Comparison of ENCODE assay signal across 8 mouse cellular contexts in genomic region chr16:35363150-35364062, GRCm38 (mm10). TPM values are rescaled to one million over a fixed set of nuclear protein-coding genes. Genes with fewer than 3 reads are reported as not detected.
DNase-seq lines count a peak whose midpoint lies in the region; ATAC-seq and TF ChIP-seq lines count a peak whose summit lies in the region.

TSS of gene Sec22a (minus strand) at chr16:35363918.

- peak; percentile 92 for DNase-seq in c-Kit-positive CD71-positive TER-119-positive erythroid progenitor cells, embryonic 14.5 days (ENCODE audit: low spot score)
- peak; percentile 92 for DNase-seq in heart, postnatal 0 days (ENCODE audit: low spot score)
- DNase-seq in kidney, postnatal 4 days = peak; percentile 96 to 97

- no peaks in the 10 kb centered on the region for H3K9me3 ChIP-seq in E14TG2a.4 (ENCODE audit: low read length)
- H3K9me3 ChIP-seq in forebrain, embryonic 12.5 days = no peaks in the 10 kb centered on the region
- no peaks in the 10 kb centered on the region for H3K9me3 ChIP-seq in heart, postnatal 0 days (replicated peaks; ENCODE audit: control insufficient read depth, low read length)
- no peaks in the 10 kb centered on the region for H3K9me3 ChIP-seq in liver, embryonic 16.5 days (replicated peaks; ENCODE audit: control insufficient read depth, low read length)
- H3K9me3 ChIP-seq in neural tube, embryonic 13.5 days = no peaks in the 10 kb centered on the region

- peak within 1 kb of the TSS; percentile 95 for H3K4me3 ChIP-seq in E14TG2a.4 (replicated peaks; ENCODE audit: low read length)
- H3K4me3 ChIP-seq in forebrain, embryonic 12.5 days (replicated peaks) = peak within 1 kb of the TSS; percentile 73
- H3K4me3 ChIP-seq in heart, postnatal 0 days (ENCODE audit: low read depth, low read length) = peak within 1 kb of the TSS; percentile 63
- H3K4me3 ChIP-seq in liver, embryonic 16.5 days (ENCODE audit: low read depth, low read length) = peak within 1 kb of the TSS; percentile 86
- peak within 1 kb of the TSS; percentile 67 for H3K4me3 ChIP-seq in neural tube, embryonic 13.5 days
- peak within 1 kb of the TSS; percentile 99 for H3K4me3 ChIP-seq in testis, adult 2 months (ENCODE audit: control insufficient read depth, low read depth, low read length)

- peaks cover 29% of the 10 kb centered on the region for H3K4me1 ChIP-seq in E14TG2a.4 (replicated peaks; ENCODE audit: low read depth, low read length)
- H3K4me1 ChIP-seq in forebrain, embryonic 12.5 days = peaks cover 11% of the 10 kb centered on the region
- H3K4me1 ChIP-seq in heart, postnatal 0 days (ENCODE audit: control insufficient read depth, insufficient read depth) = peaks cover 7% of the 10 kb centered on the region; the same call in 1 of the 2 replicates
- H3K4me1 ChIP-seq in liver, embryonic 16.5 days (ENCODE audit: control insufficient read depth, low read depth, low read length) = peaks cover 7% of the 10 kb centered on the region
- H3K4me1 ChIP-seq in neural tube, embryonic 13.5 days (replicated peaks) = peaks cover 12% of the 10 kb centered on the region
- H3K4me1 ChIP-seq in testis, adult 2 months (ENCODE audit: control insufficient read depth, insufficient read depth, low read length) = peaks cover 2% of the 10 kb centered on the region

- TF ChIP-seq EP300 in heart, postnatal 0 days (IDR thresholded peaks at IDR 0.05; ENCODE audit: low read depth) = no peak

- H3K27me3 ChIP-seq in E14TG2a.4 (ENCODE audit: insufficient read depth, low read length) = no peaks in the 10 kb centered on the region
- H3K27me3 ChIP-seq in forebrain, embryonic 12.5 days = no peaks in the 10 kb centered on the region
- no peaks in the 10 kb centered on the region for H3K27me3 ChIP-seq in heart, postnatal 0 days (ENCODE audit: control insufficient read depth, insufficient read depth, low read length)
- no peaks in the 10 kb centered on the region for H3K27me3 ChIP-seq in liver, embryonic 16.5 days (ENCODE audit: control insufficient read depth, insufficient read depth, low read depth, low read length)
- no peaks in the 10 kb centered on the region for H3K27me3 ChIP-seq in neural tube, embryonic 13.5 days
- H3K27me3 ChIP-seq in testis, adult 2 months (ENCODE audit: control insufficient read depth, insufficient read depth, low read length) = no peaks in the 10 kb centered on the region

- peak; percentile 81 for TF ChIP-seq POLR2A in testis, adult 2 months (IDR thresholded peaks at IDR 0.05; ENCODE audit: control insufficient read depth, low read depth, low read length)

- peak within 1 kb of the TSS; percentile 77 for H3K27ac ChIP-seq in forebrain, embryonic 12.5 days
- peak within 1 kb of the TSS; percentile 69 for H3K27ac ChIP-seq in heart, postnatal 0 days (ENCODE audit: low read depth)
- peak within 1 kb of the TSS; percentile 69 for H3K27ac ChIP-seq in liver, embryonic 16.5 days (ENCODE audit: low read length)
- peak within 1 kb of the TSS; percentile 87 for H3K27ac ChIP-seq in neural tube, embryonic 13.5 days (replicated peaks)
- H3K27ac ChIP-seq in testis, adult 2 months (ENCODE audit: control insufficient read depth, insufficient read depth, low read depth, low read length) = peak within 1 kb of the TSS; percentile 98

- peak within 1 kb of the TSS; percentile 90 for H3K9ac ChIP-seq in forebrain, embryonic 12.5 days
- H3K9ac ChIP-seq in heart, postnatal 0 days (replicated peaks; ENCODE audit: low read depth, low read length) = peak within 1 kb of the TSS; percentile 83
- H3K9ac ChIP-seq in liver, embryonic 16.5 days (ENCODE audit: low read depth, low read length) = peak within 1 kb of the TSS; percentile 90
- H3K9ac ChIP-seq in neural tube, embryonic 13.5 days = peak within 1 kb of the TSS; percentile 86

- peak within 1 kb of the TSS; percentile 90 for H3K4me2 ChIP-seq in forebrain, embryonic 12.5 days
- H3K4me2 ChIP-seq in heart, postnatal 0 days (ENCODE audit: low read depth, low read length) = peak within 1 kb of the TSS; percentile 94
- H3K4me2 ChIP-seq in liver, embryonic 16.5 days (ENCODE audit: low read depth, low read length) = peak within 1 kb of the TSS; percentile 95
- H3K4me2 ChIP-seq in neural tube, embryonic 13.5 days = peak within 1 kb of the TSS; percentile 95

- ATAC-seq in forebrain, embryonic 12.5 days (ENCODE audit: low FRiP score) = peak; percentile 100
- ATAC-seq in heart, postnatal 0 days (ENCODE audit: insufficient read depth, low read depth) = peak; percentile 99
- peak; percentile 100 for ATAC-seq in liver, embryonic 16.5 days (ENCODE audit: low read depth)
- peak; percentile 100 for ATAC-seq in neural tube, embryonic 13.5 days (ENCODE audit: low read depth)

- WGBS in forebrain, embryonic 12.5 days = under 1% methylated on average over 67 of the region's 67 CpGs
- under 1% methylated on average over 67 of the region's 67 CpGs for WGBS in heart, postnatal 0 days
- WGBS in liver, embryonic 16.5 days (ENCODE audit: insufficient replicate concordance) = under 1% methylated on average over 66 of the region's 67 CpGs
- WGBS in neural tube, embryonic 13.5 days = under 1% methylated on average over 67 of the region's 67 CpGs

- no peak for TF ChIP-seq CTCF in E14TG2a.4 (conservative IDR thresholded peaks at IDR 0.05; ENCODE audit: low read length)
- no peak for TF ChIP-seq CTCF in heart, postnatal 0 days (IDR thresholded peaks at IDR 0.05; ENCODE audit: low read depth)
- TF ChIP-seq CTCF in testis, adult 2 months (IDR thresholded peaks at IDR 0.05; ENCODE audit: control insufficient read depth, insufficient read depth, insufficient replicate concordance, low read depth, low read length) = no peak

- H3K36me3 ChIP-seq in E14TG2a.4 (ENCODE audit: insufficient read depth, low read length) = peaks cover 20% of the 10 kb centered on the region
- peaks cover 6% of the 10 kb centered on the region for H3K36me3 ChIP-seq in forebrain, embryonic 12.5 days (replicated peaks)
- peaks cover 15% of the 10 kb centered on the region for H3K36me3 ChIP-seq in heart, postnatal 0 days (replicated peaks; ENCODE audit: control insufficient read depth, insufficient read depth, low read length)
- H3K36me3 ChIP-seq in liver, embryonic 16.5 days (ENCODE audit: control insufficient read depth, insufficient read depth) = no peaks in the 10 kb centered on the region
- peaks cover 13% of the 10 kb centered on the region; the same call in 1 of the 2 replicates for H3K36me3 ChIP-seq in neural tube, embryonic 13.5 days
- peaks cover 3% of the 10 kb centered on the region for H3K36me3 ChIP-seq in testis, adult 2 months (ENCODE audit: control insufficient read depth, insufficient read depth, low read length)

RNA-seq across cellular contexts. Expression of gene Sec22a, which starts in this region (rescaled TPM):
- 40.9 and 43.3 TPM in 2 replicates for polyA plus RNA-seq in forebrain, embryonic 12.5 days (2016; fragmentation: Nextera tagmentation; extraction: Ambion mirVana)
- 12.7 and 32.3 TPM in 2 replicates for total RNA-seq in heart, postnatal 0 days (2014; rRNA removed; ENCODE audit: low replicate concordance)
- 31.1 and 31.9 TPM in 2 replicates for polyA plus RNA-seq in heart, postnatal 0 days (2015; fragmentation: Nextera tagmentation; extraction: Ambion mirVana)
- polyA plus RNA-seq in liver, embryonic 16.5 days (2015; fragmentation: Nextera tagmentation; extraction: Ambion mirVana) = 8.8 and 9.4 TPM in 2 replicates
- polyA plus RNA-seq in neural tube, embryonic 13.5 days (2015; fragmentation: Nextera tagmentation; extraction: Ambion mirVana) = 38.1 and 39.2 TPM in 2 replicates
- 23.0 and 29.9 TPM in 2 replicates for polyA plus RNA-seq in testis, adult 2 months (2012; rRNA removed)

Comparison
In these comparisons a context has a peak if more than half of its experiments do, and no peak if none do; other contexts are left out.
1. Peak in every context shown above with its lines: DNase-seq, ATAC-seq, H3K4me3 ChIP-seq and H3K27ac ChIP-seq.